Mouse (Mus musculus): ENCODE measurements around the gene Tmem131l. TPM values are rescaled to one million over a fixed set of nuclear protein-coding genes. Genes with fewer than 3 reads are reported as not detected.

Gene Tmem131l
- polyA plus RNA-seq, 1 experiment from 2014 or later: 28.0 TPM

- H3K4me3 ChIP-seq (replicated peaks): no peak overlapping the region
- no peaks in the 10 kb centered on the region for H3K9me3 ChIP-seq (replicated peaks)
- no peaks in the 10 kb centered on the region for H3K27me3 ChIP-seq
- H3K4me2 ChIP-seq: no peak overlapping the region
- ATAC-seq (ENCODE audit: insufficient read depth): no peak
- 59% methylated on average over 4 of the region's 4 CpGs for WGBS (ENCODE audit: insufficient replicate concordance)
- no peak overlapping the region for H3K9ac ChIP-seq
- H3K36me3 ChIP-seq (replicated peaks): no peaks in the 10 kb centered on the region; the same call in 1 of the 2 replicates
- no peak overlapping the region for H3K27ac ChIP-seq (replicated peaks)
- peaks cover 52% of the 10 kb centered on the region for H3K4me1 ChIP-seq (replicated peaks)
Measured at GRCm38 (mm10) chr3:83988214-83988613, 51.8 kb downstream of the Tmem131l start.

GRCm38 (mm10) chr3:83987533-83988112 lies 52.4 kb downstream of the Tmem131l start:
- H3K9ac ChIP-seq: no peak overlapping the region
- H3K9me3 ChIP-seq (replicated peaks): no peaks in the 10 kb centered on the region
- H3K4me3 ChIP-seq (replicated peaks): no peak overlapping the region
- H3K36me3 ChIP-seq (replicated peaks): no peaks in the 10 kb centered on the region
- H3K4me1 ChIP-seq (replicated peaks): peaks cover 47% of the 10 kb centered on the region
- H3K27ac ChIP-seq (replicated peaks): no peak overlapping the region
- no peaks in the 10 kb centered on the region for H3K27me3 ChIP-seq
- no peak for ATAC-seq (ENCODE audit: insufficient read depth)
- 80% methylated on average over 8 of the region's 8 CpGs for WGBS (ENCODE audit: insufficient replicate concordance)
- H3K4me2 ChIP-seq: no peak overlapping the region

GRCm38 (mm10) chr3:83986740-83987139 lies 53.2 kb downstream of the Tmem131l start:
- no peak overlapping the region for H3K4me3 ChIP-seq (replicated peaks)
- 55% methylated on average over 3 of the region's 3 CpGs for WGBS (ENCODE audit: insufficient replicate concordance)
- ATAC-seq (ENCODE audit: insufficient read depth): no peak

GRCm38 (mm10) chr3:83985426-83985825 lies 54.5 kb downstream of the Tmem131l start:
- ATAC-seq (ENCODE audit: insufficient read depth): no peak
- WGBS (ENCODE audit: insufficient replicate concordance): 79% methylated on average over 6 of the region's 6 CpGs

More at GRCm38 (mm10) chr3:83986740-83987139, 53.2 kb downstream of the Tmem131l start:
- H3K9ac ChIP-seq: no peak overlapping the region
- no peaks in the 10 kb centered on the region for H3K27me3 ChIP-seq
- no peak overlapping the region for H3K27ac ChIP-seq (replicated peaks)
- H3K4me1 ChIP-seq (replicated peaks): peaks cover 39% of the 10 kb centered on the region
- H3K36me3 ChIP-seq (replicated peaks): no peaks in the 10 kb centered on the region
- H3K4me2 ChIP-seq: no peak overlapping the region
- no peaks in the 10 kb centered on the region for H3K9me3 ChIP-seq (replicated peaks)

GRCm38 (mm10) chr3:83984379-83984778 lies 55.6 kb downstream of the Tmem131l start:
- Histone ChIP-seq H3K9me3 (replicated peaks) (no peaks in the 10 kb centered on the region), H3K36me3 (replicated peaks) (no peaks in the 10 kb centered on the region), H3K27me3 (no peaks in the 10 kb centered on the region), H3K4me2 (no peak overlapping the region), H3K4me1 (replicated peaks) (peaks cover 32% of the 10 kb centered on the region), H3K9ac (no peak overlapping the region), H3K27ac (replicated peaks) (no peak overlapping the region), H3K4me3 (replicated peaks) (no peak overlapping the region)
- no peak for ATAC-seq (ENCODE audit: insufficient read depth)
- 65% methylated on average over 4 of the region's 4 CpGs for WGBS (ENCODE audit: insufficient replicate concordance)

More at GRCm38 (mm10) chr3:83985426-83985825, 54.5 kb downstream of the Tmem131l start:
- Histone ChIP-seq H3K27ac (replicated peaks) (no peak overlapping the region), H3K9ac (no peak overlapping the region), H3K4me1 (replicated peaks) (peaks cover 38% of the 10 kb centered on the region), H3K4me2 (no peak overlapping the region), H3K9me3 (replicated peaks) (no peaks in the 10 kb centered on the region), H3K36me3 (replicated peaks) (no peaks in the 10 kb centered on the region), H3K4me3 (replicated peaks) (no peak overlapping the region), H3K27me3 (no peaks in the 10 kb centered on the region)

DNA sequence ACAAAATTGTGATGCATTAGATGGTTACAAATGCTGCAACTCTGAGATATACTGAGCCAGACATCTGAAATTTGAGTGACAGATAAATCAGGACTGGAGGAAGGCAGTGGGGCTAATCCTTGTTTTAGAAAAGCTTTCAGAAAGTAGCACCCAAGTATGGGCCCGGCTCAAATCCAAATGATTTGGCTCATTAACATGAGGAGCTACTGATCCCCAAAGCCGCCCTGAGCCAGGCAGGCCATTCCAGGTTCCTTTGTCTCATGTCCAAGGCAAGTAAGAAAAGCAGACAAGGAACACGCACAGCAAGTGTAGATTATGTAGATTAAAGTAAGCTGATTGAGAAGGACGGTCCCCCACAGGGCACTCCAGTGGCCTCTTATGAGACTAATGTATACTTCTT lies 57.2 kb downstream of the Tmem131l start:
- no peak overlapping the region for H3K4me2 ChIP-seq
- no peak overlapping the region for H3K27ac ChIP-seq (replicated peaks)
- no peaks in the 10 kb centered on the region for H3K9me3 ChIP-seq (replicated peaks)
- no peaks in the 10 kb centered on the region for H3K27me3 ChIP-seq
- no peak for ATAC-seq (ENCODE audit: insufficient read depth)
- no peak overlapping the region for H3K9ac ChIP-seq
- WGBS (ENCODE audit: insufficient replicate concordance): 78% methylated on average over 4 of the region's 4 CpGs
- H3K4me1 ChIP-seq (replicated peaks): peaks cover 20% of the 10 kb centered on the region; the same call in 1 of the 2 replicates
- no peaks in the 10 kb centered on the region for H3K36me3 ChIP-seq (replicated peaks)
- no peak overlapping the region for H3K4me3 ChIP-seq (replicated peaks)

DNA sequence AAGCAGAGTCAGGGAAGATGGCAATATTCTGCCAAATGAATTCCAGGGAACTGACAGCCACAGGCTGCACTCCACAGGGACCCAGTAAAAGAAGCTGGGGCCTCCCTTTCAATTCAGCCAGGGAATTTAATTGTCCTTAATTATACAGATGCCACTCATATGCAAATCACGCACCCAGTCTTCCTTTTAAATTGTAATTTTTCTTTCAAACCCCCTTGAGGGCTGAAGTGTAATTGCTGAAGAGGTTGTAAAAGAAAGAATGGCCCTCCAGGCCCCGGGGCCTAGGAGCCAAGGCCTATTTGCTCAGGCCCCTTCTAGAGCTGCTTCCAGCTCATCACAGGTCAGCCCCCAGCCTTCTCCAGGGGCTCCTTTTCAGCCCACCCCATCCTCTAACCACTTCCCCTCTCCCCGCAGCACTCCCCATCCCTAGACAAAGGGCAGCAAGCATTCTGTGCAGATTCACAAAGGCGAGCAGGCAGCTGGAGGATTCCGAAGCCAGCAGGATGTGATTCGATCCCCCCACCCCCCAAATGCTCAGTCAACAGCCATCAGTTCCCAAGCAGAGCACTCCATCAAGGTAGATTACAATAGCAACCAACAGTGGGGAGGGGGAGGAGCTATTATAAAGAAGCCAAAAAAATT lies 59.6 kb downstream of the Tmem131l start:
- Histone ChIP-seq H3K4me3 (replicated peaks) (no peak overlapping the region), H3K27me3 (no peaks in the 10 kb centered on the region), H3K9me3 (replicated peaks) (no peaks in the 10 kb centered on the region), H3K4me2 (no peak overlapping the region), H3K9ac (no peak overlapping the region), H3K27ac (replicated peaks) (no peak overlapping the region), H3K4me1 (replicated peaks) (0 out of 2 replicates have a peak, but pooled peaks cover 19% of the 10 kb centered on the region), H3K36me3 (replicated peaks) (no peaks in the 10 kb centered on the region)
- ATAC-seq (ENCODE audit: insufficient read depth): no peak
- 47% methylated on average over 6 of the region's 6 CpGs for WGBS (ENCODE audit: insufficient replicate concordance)

DNA sequence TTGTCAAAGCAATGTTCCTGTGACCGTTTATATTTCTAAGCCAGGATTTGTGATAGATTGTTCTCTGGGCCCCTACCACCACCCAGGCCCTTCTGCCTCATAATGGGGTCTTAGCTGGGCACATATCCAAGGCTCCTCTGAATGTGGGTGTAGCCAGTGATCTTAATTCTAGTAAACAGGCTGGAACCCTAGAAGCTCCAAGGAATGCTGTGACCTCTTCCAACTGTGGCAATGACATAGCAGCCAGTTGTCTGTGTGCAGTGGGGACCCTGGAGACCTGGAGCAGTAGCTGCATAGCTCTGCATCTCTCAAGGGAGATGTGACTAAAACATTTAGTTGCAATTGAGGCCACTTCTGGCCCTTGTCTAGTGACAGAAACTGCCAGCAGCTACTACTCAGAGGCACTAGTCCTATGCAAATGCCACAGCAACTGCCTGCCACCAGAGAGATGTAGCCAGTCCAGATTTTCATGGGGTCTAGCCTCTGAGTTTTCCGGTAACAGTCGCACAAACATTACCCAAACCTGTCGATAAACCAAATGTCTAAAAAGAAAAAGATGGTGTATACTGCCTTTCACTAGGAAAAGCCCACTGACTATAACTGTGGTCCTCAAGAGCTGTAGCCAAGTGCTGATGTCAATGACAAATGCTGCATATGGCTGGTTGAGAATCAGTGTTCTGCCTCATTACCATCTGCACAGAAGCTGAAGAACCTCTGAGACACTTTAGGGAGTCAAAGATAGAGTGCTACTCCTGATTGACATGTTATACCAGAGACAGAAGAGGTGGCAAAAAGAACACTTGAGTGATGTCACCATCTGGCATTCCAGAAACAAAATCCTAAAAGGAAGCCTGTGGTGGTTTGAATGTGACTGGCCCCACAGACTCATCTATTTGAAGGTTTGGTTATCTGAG lies 61.2 kb downstream of the Tmem131l start:
- WGBS (ENCODE audit: insufficient replicate concordance): 86% methylated on average over 4 of the region's 4 CpGs
- H3K9me3 ChIP-seq (replicated peaks): no peaks in the 10 kb centered on the region
- no peak overlapping the region for H3K4me2 ChIP-seq
- H3K4me1 ChIP-seq (replicated peaks): 0 out of 2 replicates have a peak, but pooled peaks cover 27% of the 10 kb centered on the region
- no peaks in the 10 kb centered on the region; the same call in 1 of the 2 replicates for H3K36me3 ChIP-seq (replicated peaks)
- no peak overlapping the region for H3K4me3 ChIP-seq (replicated peaks)
- H3K27me3 ChIP-seq: no peaks in the 10 kb centered on the region
- no peak overlapping the region for H3K27ac ChIP-seq (replicated peaks)
- H3K9ac ChIP-seq: no peak overlapping the region
- ATAC-seq (ENCODE audit: insufficient read depth): no peak

DNA sequence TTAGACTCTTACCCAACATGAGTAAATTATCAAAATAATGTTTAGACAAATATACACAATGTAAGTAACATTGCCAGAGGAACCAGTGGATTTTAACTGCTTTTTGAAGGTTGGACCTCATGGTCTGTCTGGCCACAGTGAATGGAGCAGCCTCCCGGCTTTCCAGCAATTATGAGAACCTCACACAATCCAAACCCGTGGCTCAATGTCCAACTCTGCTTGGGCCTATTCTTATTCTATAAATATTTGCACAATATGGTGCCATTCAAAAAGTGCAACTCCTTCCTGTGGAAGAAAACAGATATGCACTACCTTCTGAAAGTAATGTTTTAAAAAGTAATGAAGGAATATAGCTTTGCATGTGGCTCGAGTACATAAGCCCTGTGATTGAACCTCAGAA lies 62.2 kb downstream of the Tmem131l start:
- no peak overlapping the region for H3K27ac ChIP-seq (replicated peaks)

DNA sequence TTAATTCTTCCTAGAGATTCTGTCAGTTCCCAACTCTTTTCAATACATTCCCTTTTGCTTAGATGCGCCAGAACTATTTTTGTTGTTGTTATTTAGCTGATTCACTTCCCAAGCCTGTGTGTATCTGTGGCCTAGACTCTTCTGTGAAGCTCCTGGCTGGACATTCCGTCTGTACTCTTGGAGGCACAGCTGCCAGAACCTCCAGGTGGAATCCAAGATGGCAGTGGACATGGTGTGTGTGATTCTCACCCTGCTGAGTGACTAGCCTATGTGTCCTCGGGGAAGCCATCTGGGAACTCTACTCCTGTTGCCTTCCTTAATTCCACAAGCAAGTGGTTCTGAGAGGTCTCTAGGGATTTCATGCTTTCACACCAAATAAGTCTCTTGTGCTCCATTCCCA lies 63.8 kb downstream of the Tmem131l start:
- Histone ChIP-seq H3K9ac (no peak overlapping the region), H3K27ac (replicated peaks) (no peak overlapping the region), H3K27me3 (no peaks in the 10 kb centered on the region), H3K9me3 (replicated peaks) (no peaks in the 10 kb centered on the region), H3K36me3 (replicated peaks) (no peaks in the 10 kb centered on the region; the same call in none of the 2 replicates), H3K4me1 (replicated peaks) (0 out of 2 replicates have a peak, but pooled peaks cover 24% of the 10 kb centered on the region), H3K4me3 (replicated peaks) (no peak overlapping the region), H3K4me2 (no peak overlapping the region)
- WGBS (ENCODE audit: insufficient replicate concordance): 88% methylated on average over 3 of the region's 3 CpGs
- ATAC-seq (ENCODE audit: insufficient read depth): no peak

More for the DNA sequence above, 62.2 kb downstream of the Tmem131l start:
- Histone ChIP-seq H3K9ac (no peak overlapping the region), H3K9me3 (replicated peaks) (no peaks in the 10 kb centered on the region), H3K4me2 (no peak overlapping the region), H3K4me3 (replicated peaks) (no peak overlapping the region), H3K4me1 (replicated peaks) (0 out of 2 replicates have a peak, but pooled peaks cover 27% of the 10 kb centered on the region), H3K27me3 (no peaks in the 10 kb centered on the region), H3K36me3 (replicated peaks) (no peaks in the 10 kb centered on the region; the same call in 1 of the 2 replicates)
- no peak for ATAC-seq (ENCODE audit: insufficient read depth)
- 71% methylated on average over 3 of the region's 3 CpGs for WGBS (ENCODE audit: insufficient replicate concordance)

GRCm38 (mm10) chr3:83973339-83973738 lies 66.6 kb downstream of the Tmem131l start:
- peaks cover 6% of the 10 kb centered on the region for H3K36me3 ChIP-seq (replicated peaks)
- no peak overlapping the region for H3K9ac ChIP-seq
- no peaks in the 10 kb centered on the region for H3K9me3 ChIP-seq (replicated peaks)
- no peak overlapping the region for H3K4me2 ChIP-seq
- 79% methylated on average over 2 of the region's 2 CpGs for WGBS (ENCODE audit: insufficient replicate concordance)
- no peak overlapping the region for H3K27ac ChIP-seq (replicated peaks)
- peaks cover 24% of the 10 kb centered on the region for H3K4me1 ChIP-seq (replicated peaks)
- no peak overlapping the region for H3K4me3 ChIP-seq (replicated peaks)
- ATAC-seq (ENCODE audit: insufficient read depth): no peak
- no peaks in the 10 kb centered on the region for H3K27me3 ChIP-seq
